ENCODE assay signal across 8 mouse cellular contexts in the genomic region with DNA sequence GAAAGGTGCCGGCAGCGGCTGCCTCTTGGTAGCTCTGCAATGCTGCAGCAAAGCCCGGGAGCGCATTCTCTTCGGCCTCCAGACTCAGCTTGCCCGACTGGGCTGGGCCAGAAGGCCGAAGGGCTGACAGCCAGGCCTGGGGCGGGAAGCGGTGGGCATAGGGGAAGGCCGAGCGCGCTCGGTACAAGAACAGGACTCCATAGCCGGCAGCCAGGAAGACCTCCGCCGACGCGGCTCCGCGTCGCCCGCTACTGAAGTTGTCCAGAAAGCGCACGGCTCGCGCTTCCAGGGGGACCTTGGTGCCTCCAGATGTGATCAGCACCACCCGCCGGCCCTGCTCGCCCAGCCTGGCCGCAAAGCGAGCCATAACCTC. TPM values are rescaled to one million over a fixed set of nuclear protein-coding genes. Genes with fewer than 3 reads are reported as not detected.
DNase-seq lines count a peak whose midpoint lies in the region; ATAC-seq and TF ChIP-seq lines count a peak whose summit lies in the region.

No protein-coding gene starts in this region.

- WGBS in cerebellum, adult 2 months = under 1% methylated on average over 31 of the region's 31 CpGs
- under 1% methylated on average over 31 of the region's 31 CpGs for WGBS in spleen, adult 2 months
- under 1% methylated on average over 31 of the region's 31 CpGs for WGBS in heart, embryonic 16.5 days
- WGBS in liver, embryonic 16.5 days (ENCODE audit: insufficient replicate concordance) = under 1% methylated on average over 31 of the region's 31 CpGs
- WGBS in stomach, embryonic 15.5 days = under 1% methylated on average over 31 of the region's 31 CpGs

- peak overlapping the region; percentile 90 for H3K4me3 ChIP-seq in cerebellum, adult 2 months (replicated peaks; ENCODE audit: insufficient read depth, low read depth, low read length)
- peak overlapping the region; percentile 96 for H3K4me3 ChIP-seq in spleen, adult 2 months (ENCODE audit: extremely low read depth, insufficient read depth, insufficient read length)
- H3K4me3 ChIP-seq in heart, embryonic 16.5 days (ENCODE audit: low read length) = peak overlapping the region; percentile 73
- peak overlapping the region; percentile 70 for H3K4me3 ChIP-seq in liver, embryonic 16.5 days (ENCODE audit: low read depth, low read length)
- H3K4me3 ChIP-seq in stomach, embryonic 15.5 days (replicated peaks) = peak overlapping the region; percentile 73

- TF ChIP-seq POLR2A in cerebellum, adult 2 months (IDR thresholded peaks at IDR 0.05; ENCODE audit: borderline replicate concordance, insufficient read depth, low read length) = no peak
- TF ChIP-seq POLR2A in spleen, adult 2 months (IDR thresholded peaks at IDR 0.05; ENCODE audit: low read depth, low read length) = no peak

- 0 out of 2 replicates have a peak, but pooled peaks cover 1% of the 10 kb centered on the region for H3K36me3 ChIP-seq in spleen, adult 2 months (ENCODE audit: control insufficient read depth, insufficient read depth, low read length)
- H3K36me3 ChIP-seq in heart, embryonic 16.5 days (ENCODE audit: control insufficient read depth, insufficient read depth) = no peaks in the 10 kb centered on the region
- H3K36me3 ChIP-seq in liver, embryonic 16.5 days (ENCODE audit: control insufficient read depth, insufficient read depth) = no peaks in the 10 kb centered on the region
- no peaks in the 10 kb centered on the region for H3K36me3 ChIP-seq in stomach, embryonic 15.5 days

- peak; percentile 42 for ATAC-seq in heart, embryonic 16.5 days (replicated peaks; ENCODE audit: extremely low read depth, insufficient read depth, low FRiP score)
- ATAC-seq in liver, embryonic 16.5 days (ENCODE audit: low read depth) = peak; percentile 12; the same call in 1 of the 2 replicates
- ATAC-seq in stomach, embryonic 15.5 days (ENCODE audit: insufficient read depth, low FRiP score, low read depth) = peak; percentile 54

- no peaks in the 10 kb centered on the region; the same call in 1 of the 2 replicates for H3K4me1 ChIP-seq in cerebellum, adult 2 months (ENCODE audit: control insufficient read depth, insufficient read depth, low read length)
- peaks cover 7% of the 10 kb centered on the region for H3K4me1 ChIP-seq in spleen, adult 2 months (ENCODE audit: control insufficient read depth, insufficient read depth, insufficient read length)
- H3K4me1 ChIP-seq in heart, embryonic 16.5 days (ENCODE audit: control insufficient read depth, insufficient read depth, low read length) = peaks cover 27% of the 10 kb centered on the region
- H3K4me1 ChIP-seq in liver, embryonic 16.5 days (ENCODE audit: control insufficient read depth, low read depth, low read length) = peaks cover 46% of the 10 kb centered on the region
- H3K4me1 ChIP-seq in stomach, embryonic 15.5 days = peaks cover 16% of the 10 kb centered on the region

- H3K9ac ChIP-seq in heart, embryonic 16.5 days (ENCODE audit: low read length) = peak overlapping the region; percentile 85
- peak overlapping the region; percentile 81 for H3K9ac ChIP-seq in liver, embryonic 16.5 days (ENCODE audit: low read depth, low read length)
- H3K9ac ChIP-seq in stomach, embryonic 15.5 days = peak overlapping the region; percentile 80

- peak overlapping the region; percentile 65 for H3K4me2 ChIP-seq in heart, embryonic 16.5 days (ENCODE audit: low read depth, low read length)
- peak overlapping the region; percentile 90 for H3K4me2 ChIP-seq in liver, embryonic 16.5 days (ENCODE audit: low read depth, low read length)
- H3K4me2 ChIP-seq in stomach, embryonic 15.5 days = peak overlapping the region; percentile 91

- no peaks in the 10 kb centered on the region for H3K9me3 ChIP-seq in heart, embryonic 16.5 days (replicated peaks; ENCODE audit: control insufficient read depth, low read length)
- H3K9me3 ChIP-seq in liver, embryonic 16.5 days (replicated peaks; ENCODE audit: control insufficient read depth, low read length) = no peaks in the 10 kb centered on the region
- H3K9me3 ChIP-seq in stomach, embryonic 15.5 days = no peaks in the 10 kb centered on the region

- no peak for TF ChIP-seq CTCF in cerebellum, adult 2 months (IDR thresholded peaks at IDR 0.05; ENCODE audit: borderline replicate concordance, insufficient read depth, low read depth, low read length)
- no peak for TF ChIP-seq CTCF in spleen, adult 2 months (IDR thresholded peaks at IDR 0.05; ENCODE audit: extremely low read depth, insufficient read depth, insufficient read length, insufficient replicate concordance)

- H3K27me3 ChIP-seq in cerebellum, adult 2 months (ENCODE audit: control insufficient read depth, insufficient read depth, low read length) = no peaks in the 10 kb centered on the region
- H3K27me3 ChIP-seq in spleen, adult 2 months (ENCODE audit: control insufficient read depth, insufficient read depth, low read length) = no peaks in the 10 kb centered on the region; the same call in 1 of the 2 replicates
- H3K27me3 ChIP-seq in heart, embryonic 16.5 days (ENCODE audit: control insufficient read depth, insufficient read depth, low read length) = no peaks in the 10 kb centered on the region
- no peaks in the 10 kb centered on the region for H3K27me3 ChIP-seq in liver, embryonic 16.5 days (ENCODE audit: control insufficient read depth, insufficient read depth, low read depth, low read length)
- no peaks in the 10 kb centered on the region for H3K27me3 ChIP-seq in stomach, embryonic 15.5 days (replicated peaks)

- no peak for DNase-seq in cerebellum, adult 2 months
- DNase-seq in cerebellum, adult 9-11 months = no peak
- no peak for DNase-seq in spleen, adult 2 months (ENCODE audit: low read depth in 1 of 2, low spot score in 2 of 2)
- no peak for DNase-seq in spleen, adult 18-20 months
- no peak for DNase-seq in ovary, adult 18-20 months (ENCODE audit: low spot score)

- peak overlapping the region; percentile 84 for H3K27ac ChIP-seq in cerebellum, adult 2 months (ENCODE audit: insufficient read depth, low read length)
- H3K27ac ChIP-seq in spleen, adult 2 months (ENCODE audit: insufficient read depth, low read length) = peak overlapping the region; percentile 86
- peak overlapping the region; percentile 95 for H3K27ac ChIP-seq in heart, embryonic 16.5 days (ENCODE audit: low read length)
- H3K27ac ChIP-seq in liver, embryonic 16.5 days (ENCODE audit: low read length) = peak overlapping the region; percentile 89
- H3K27ac ChIP-seq in stomach, embryonic 15.5 days = peak overlapping the region; percentile 89

RNA-seq across cellular contexts. Expression of a gene that starts 0.3 kb away (rescaled TPM):
- 14.1 and 16.1 TPM in 2 replicates for polyA plus RNA-seq in cerebellum, adult 2 months (2012; rRNA removed)
- 11.7 and 12.8 TPM in 2 replicates for polyA plus RNA-seq in spleen, adult 2 months (2012; rRNA removed)
- polyA plus RNA-seq in heart, embryonic 16.5 days (2015; fragmentation: Nextera tagmentation; extraction: Ambion mirVana) = 30.3 and 32.6 TPM in 2 replicates
- 12.9 and 13.3 TPM in 2 replicates for polyA plus RNA-seq in liver, embryonic 16.5 days (2015; fragmentation: Nextera tagmentation; extraction: Ambion mirVana)
- polyA plus RNA-seq in stomach, embryonic 15.5 days (2015; fragmentation: Nextera tagmentation; extraction: Ambion mirVana) = 33.5 and 35.4 TPM in 2 replicates

RNA-seq across cellular contexts. Expression of a gene that starts 0.7 kb away (rescaled TPM):
- 0.64 and 0.81 TPM in 2 replicates for polyA plus RNA-seq in cerebellum, adult 2 months (2012; rRNA removed)
- polyA plus RNA-seq in spleen, adult 2 months (2012; rRNA removed) = 0.21 and 0.42 TPM in 2 replicates
- 0.28 and 0.42 TPM in 2 replicates for polyA plus RNA-seq in heart, embryonic 16.5 days (2015; fragmentation: Nextera tagmentation; extraction: Ambion mirVana)
- polyA plus RNA-seq in liver, embryonic 16.5 days (2015; fragmentation: Nextera tagmentation; extraction: Ambion mirVana) = 0.14 and 0.31 TPM in 2 replicates
- polyA plus RNA-seq in stomach, embryonic 15.5 days (2015; fragmentation: Nextera tagmentation; extraction: Ambion mirVana) = 0.26 and 0.46 TPM in 2 replicates

RNA-seq across cellular contexts. Expression of a gene that starts 6.6 kb away (rescaled TPM):
- 8.8 and 9.7 TPM in 2 replicates for polyA plus RNA-seq in cerebellum, adult 2 months (2012; rRNA removed)
- polyA plus RNA-seq in spleen, adult 2 months (2012; rRNA removed) = 0.20 and 0.23 TPM in 2 replicates
- 3.8 and 4.0 TPM in 2 replicates for polyA plus RNA-seq in heart, embryonic 16.5 days (2015; fragmentation: Nextera tagmentation; extraction: Ambion mirVana)
- polyA plus RNA-seq in liver, embryonic 16.5 days (2015; fragmentation: Nextera tagmentation; extraction: Ambion mirVana) = 0.99 and 1.0 TPM in 2 replicates
- 7.5 and 14.0 TPM in 2 replicates for polyA plus RNA-seq in stomach, embryonic 15.5 days (2015; fragmentation: Nextera tagmentation; extraction: Ambion mirVana)
